ENCODE assay signal across 7 mouse cellular contexts in genomic region chr3:101161941-101162531, GRCm38 (mm10). TPM values are rescaled to one million over a fixed set of nuclear protein-coding genes. Genes with fewer than 3 reads are reported as not detected.
DNase-seq lines count a peak whose midpoint lies in the region; ATAC-seq lines count a peak whose summit lies in the region.

No protein-coding gene starts in this region.

- intact Hi-C loops in heart, postnatal 25 days (cut with DNase I), result loop anchor here (2.0 to 5.0 kb wide), 3 partner anchors 50 to 187 kb away; partner anchors contain the start of gene Ptgfrn

- ATAC-seq in forebrain, embryonic 15.5 days (replicated peaks), result peak; percentile 61
- ATAC-seq in limb, embryonic 13.5 days (ENCODE audit: low FRiP score, low read depth), result peak; percentile 28; the same call in 1 of the 2 replicates

- no peak overlapping the region for H3K4me3 ChIP-seq in forebrain, embryonic 15.5 days
- H3K4me3 ChIP-seq in limb, embryonic 13.5 days, result peak overlapping the region; percentile 5; the same call in 1 of the 2 replicates

- no peak overlapping the region for H3K9ac ChIP-seq in forebrain, embryonic 15.5 days (replicated peaks)
- H3K9ac ChIP-seq in limb, embryonic 13.5 days, result 0 out of 2 replicates have a peak overlapping the region, but pooled peaks have one; percentile 19

- peak; percentile 54 for DNase-seq in adipocyte (ENCODE audit: low spot score)
- peak; percentile 56 for DNase-seq in cerebellum, adult 11 months
- DNase-seq in heart, postnatal 25 days (ENCODE audit: low spot score), result peak; percentile 43
- peak; percentile 27 for DNase-seq in right cerebral cortex, postnatal 4 days
- DNase-seq in thymus, postnatal 25 days, result no peak

- H3K9me3 ChIP-seq in forebrain, embryonic 15.5 days, result no peaks in the 10 kb centered on the region
- H3K9me3 ChIP-seq in limb, embryonic 13.5 days, result no peaks in the 10 kb centered on the region

- H3K36me3 ChIP-seq in forebrain, embryonic 15.5 days, result no peaks in the 10 kb centered on the region
- no peaks in the 10 kb centered on the region for H3K36me3 ChIP-seq in limb, embryonic 13.5 days

- peaks cover 26% of the 10 kb centered on the region for H3K4me1 ChIP-seq in forebrain, embryonic 15.5 days
- peaks cover 40% of the 10 kb centered on the region for H3K4me1 ChIP-seq in limb, embryonic 13.5 days

- WGBS in forebrain, embryonic 15.5 days, result 34% methylated on average over 14 of the region's 14 CpGs
- WGBS in limb, embryonic 13.5 days, result 27% methylated on average over 14 of the region's 14 CpGs

- H3K27me3 ChIP-seq in forebrain, embryonic 15.5 days, result no peaks in the 10 kb centered on the region
- no peaks in the 10 kb centered on the region for H3K27me3 ChIP-seq in limb, embryonic 13.5 days

- H3K4me2 ChIP-seq in forebrain, embryonic 15.5 days (replicated peaks), result no peak overlapping the region
- peak overlapping the region; percentile 50 for H3K4me2 ChIP-seq in limb, embryonic 13.5 days (replicated peaks)

- H3K27ac ChIP-seq in forebrain, embryonic 15.5 days (replicated peaks), result peak overlapping the region; percentile 64
- peak overlapping the region; percentile 92 for H3K27ac ChIP-seq in limb, embryonic 13.5 days

RNA-seq across cellular contexts. Expression of gene Ptgfrn, which starts 52.0 kb away (rescaled TPM):
- polyA plus RNA-seq in forebrain, embryonic 15.5 days (2015; fragmentation: Nextera tagmentation; extraction: Ambion mirVana), result 3.4 and 3.8 TPM in 2 replicates
- total RNA-seq in heart, postnatal 25 days (2021), result 10 to 100 TPM; 31.0 to 34.9 TPM
- polyA plus RNA-seq in limb, embryonic 13.5 days (2015; fragmentation: Nextera tagmentation; extraction: Ambion mirVana), result 6.6 and 6.7 TPM in 2 replicates
